Mouse (Mus musculus) left cerebral cortex, adult 8-10 months (tissue): Measurements from ENCODE around the gene Pigk. TPM values are rescaled to one million over a fixed set of nuclear protein-coding genes. Genes with fewer than 3 reads are reported as not detected.

Experiments
- DNase-seq, 2 experiments: peaks; one replicate each; pipeline ENCODE4 v3.0.0; 2022; ENCODE audit warnings: low spot score in 2 of 2
- total RNA-seq, 4 experiments: library from RNA; stranded (reverse); gene quantifications; 2 replicates each; pipeline ENCODE4 v1.2.4; 2022

Gene Pigk
- total RNA-seq, 4 experiments from 2014 or later: 52.5 to 68.3 (median 54.0) TPM

- peak in 1 of 2 experiments; percentile 33 for DNase-seq
Observed at GRCm38 (mm10) chr3:152837938-152838337, 124.0 kb downstream of the Pigk start.

- no peak for DNase-seq
Observed at GRCm38 (mm10) chr3:152841264-152841663, 127.4 kb downstream of the Pigk start.

- no peak for DNase-seq
Observed at GRCm38 (mm10) chr3:152842648-152843047, 128.7 kb downstream of the Pigk start.

- no peak for DNase-seq
Observed at GRCm38 (mm10) chr3:152843925-152844324, 130.0 kb downstream of the Pigk start.

GRCm38 (mm10) chr3:152855006-152855614 is 141.2 kb downstream of the Pigk start:
- no peak for DNase-seq

DNA sequence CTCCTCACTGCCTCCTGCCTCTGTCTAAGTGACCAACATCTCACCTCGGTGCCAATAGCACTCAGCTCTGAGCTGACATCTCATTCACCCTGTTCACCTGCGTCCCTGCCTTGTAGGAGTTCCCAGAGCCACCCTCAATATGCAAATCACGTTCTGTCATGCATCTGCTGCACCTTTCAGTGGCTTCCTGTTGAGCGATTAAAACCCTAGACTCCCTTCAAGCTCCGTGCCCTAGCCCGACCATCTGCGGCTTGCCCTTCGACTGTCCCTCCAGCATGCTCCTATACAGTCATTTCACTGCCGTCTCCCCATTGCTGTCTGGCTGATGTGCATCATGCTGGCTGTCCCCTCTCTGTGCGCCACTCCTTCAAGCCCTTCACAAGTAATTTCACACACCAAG is 142.2 kb downstream of the Pigk start:
- no peak for DNase-seq

DNA sequence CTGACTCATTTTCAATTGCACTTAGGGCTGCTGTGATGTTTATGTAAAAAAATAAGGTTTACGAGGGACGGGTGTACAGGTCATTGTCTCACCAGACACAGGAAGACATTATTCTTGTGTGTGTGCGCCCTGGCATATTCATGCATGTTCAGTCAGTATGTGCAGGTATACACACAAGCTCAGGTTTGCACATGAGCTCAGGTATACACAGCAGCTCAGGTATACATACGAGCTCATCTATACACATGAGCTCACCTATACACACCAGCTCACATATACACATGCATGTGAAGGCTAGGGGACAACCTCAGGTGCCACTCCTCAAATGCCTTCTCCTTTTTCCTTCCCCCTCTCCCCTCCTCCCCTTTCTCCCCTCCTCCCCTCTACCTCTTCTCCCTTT is 147.6 kb downstream of the Pigk start:
- DNase-seq: no peak

- no peak for DNase-seq
Observed at GRCm38 (mm10) chr3:152861978-152862377, 148.1 kb downstream of the Pigk start.

DNA sequence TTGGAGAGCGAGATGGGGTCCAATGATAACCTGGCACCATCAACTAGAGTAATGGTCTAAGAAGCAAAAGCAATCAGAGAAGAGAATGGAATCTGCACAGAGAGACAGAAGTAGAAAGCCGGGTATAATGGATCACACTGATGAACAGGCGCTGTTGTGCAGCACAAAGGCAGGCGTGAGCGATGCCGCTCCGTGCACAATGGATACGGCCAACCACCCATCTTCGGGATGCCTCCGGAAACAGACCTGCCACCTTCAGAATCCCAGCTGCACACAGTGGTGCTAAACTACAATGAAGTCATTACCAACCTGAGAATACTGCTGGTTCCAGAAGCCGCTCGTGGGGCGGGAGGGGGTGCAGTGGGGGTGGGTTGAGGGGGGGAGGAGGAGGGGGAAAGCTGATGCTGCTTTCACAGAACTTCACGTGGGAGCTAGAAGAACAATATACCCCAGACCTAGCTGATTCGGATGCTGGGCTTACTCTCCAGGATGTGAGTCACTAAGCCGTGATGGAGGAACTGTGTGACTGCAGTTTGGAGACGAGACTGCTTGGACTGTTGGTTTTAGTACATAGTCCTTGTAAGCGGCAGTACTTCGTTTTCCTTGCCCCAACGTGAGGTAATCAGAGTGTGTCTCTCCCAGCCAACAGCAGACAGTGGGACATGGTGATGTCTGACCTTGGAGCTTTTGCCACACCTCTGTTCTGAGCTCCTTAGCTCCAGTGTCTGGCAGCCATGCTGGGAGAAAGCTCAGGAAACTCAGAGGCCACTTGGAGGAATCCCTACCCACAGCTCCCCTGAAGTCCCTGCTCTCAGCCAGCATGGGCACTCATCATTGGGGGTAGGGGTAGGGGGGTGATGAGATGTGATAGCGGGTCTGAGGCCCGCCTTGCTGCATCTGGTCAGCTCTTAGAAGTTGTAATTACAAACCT is 152.4 kb downstream of the Pigk start:
- DNase-seq: no peak

DNA sequence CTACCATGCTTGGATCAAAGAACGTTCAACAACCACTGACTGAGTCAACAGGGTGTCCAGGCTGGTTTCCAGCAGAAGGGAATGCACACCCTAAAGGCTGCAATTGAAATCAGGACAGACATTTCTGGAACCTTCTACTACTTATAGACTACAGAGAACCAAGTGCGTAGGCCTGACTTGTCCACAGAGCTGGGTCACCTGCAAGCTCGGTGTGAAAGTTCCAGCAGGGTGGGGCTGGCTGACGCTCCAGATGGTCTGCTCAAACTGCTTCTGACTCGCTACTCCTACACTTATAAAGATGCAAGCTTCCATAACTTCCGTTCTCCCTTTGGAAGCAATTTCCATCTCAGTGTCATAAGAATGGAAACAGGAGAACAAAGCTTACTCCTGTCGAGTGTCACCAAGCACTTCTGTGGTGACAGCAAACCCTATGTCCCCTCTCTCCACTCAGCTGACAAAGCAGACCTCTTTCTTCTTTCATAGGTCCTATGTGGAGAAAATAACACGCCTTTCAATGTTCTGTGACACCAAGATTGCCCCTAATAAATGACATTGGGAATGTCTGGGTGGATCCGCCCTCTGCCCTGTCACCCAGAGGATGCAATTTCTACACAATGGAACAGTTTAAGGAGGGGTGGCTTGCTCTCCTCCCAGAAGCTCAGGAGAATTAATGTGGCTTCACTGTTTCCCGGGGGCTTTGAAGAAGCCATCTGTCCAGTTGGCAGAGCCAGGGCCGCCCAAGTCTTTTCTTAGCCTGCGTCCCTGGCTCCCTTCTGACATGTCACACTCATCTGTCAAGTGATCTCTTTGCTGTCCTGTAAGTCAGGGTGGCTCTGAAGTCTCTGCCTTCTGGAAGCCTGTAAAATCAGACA is 154.0 kb downstream of the Pigk start:
- peak in 1 of 2 experiments; percentile 65 for DNase-seq

DNA sequence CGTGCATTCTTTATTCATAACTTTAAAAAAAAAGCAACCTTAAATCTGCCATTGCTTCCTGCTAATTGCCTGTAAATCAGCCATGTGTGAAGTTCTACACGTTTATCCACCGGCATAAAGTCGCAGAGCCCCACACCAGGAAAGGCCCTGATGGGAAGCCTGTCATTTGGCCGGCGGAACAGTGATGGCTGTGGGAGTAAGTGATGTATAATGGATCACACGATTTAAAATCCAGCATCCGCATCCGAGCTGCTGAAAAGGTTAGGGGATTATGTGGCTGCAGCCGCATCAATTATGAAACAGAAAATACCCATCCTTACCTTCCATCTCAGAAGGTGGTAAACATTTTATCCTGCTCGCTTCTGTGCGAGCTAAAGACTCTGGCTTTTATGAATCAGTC is 158.2 kb downstream of the Pigk start:
- no peak for DNase-seq

GRCm38 (mm10) chr3:152872596-152872995 is 158.7 kb downstream of the Pigk start:
- DNase-seq: no peak

GRCm38 (mm10) chr3:152874431-152875355 is 160.8 kb downstream of the Pigk start:
- DNase-seq: peak in 1 of 2 experiments; percentile 36

- DNase-seq: no peak
Observed at GRCm38 (mm10) chr3:152875723-152876290, 161.9 kb downstream of the Pigk start.

GRCm38 (mm10) chr3:152880121-152880835 is 166.4 kb downstream of the Pigk start:
- DNase-seq: peak in 1 of 2 experiments; percentile 53

GRCm38 (mm10) chr3:152881706-152882105 is 167.8 kb downstream of the Pigk start:
- DNase-seq: no peak

DNA sequence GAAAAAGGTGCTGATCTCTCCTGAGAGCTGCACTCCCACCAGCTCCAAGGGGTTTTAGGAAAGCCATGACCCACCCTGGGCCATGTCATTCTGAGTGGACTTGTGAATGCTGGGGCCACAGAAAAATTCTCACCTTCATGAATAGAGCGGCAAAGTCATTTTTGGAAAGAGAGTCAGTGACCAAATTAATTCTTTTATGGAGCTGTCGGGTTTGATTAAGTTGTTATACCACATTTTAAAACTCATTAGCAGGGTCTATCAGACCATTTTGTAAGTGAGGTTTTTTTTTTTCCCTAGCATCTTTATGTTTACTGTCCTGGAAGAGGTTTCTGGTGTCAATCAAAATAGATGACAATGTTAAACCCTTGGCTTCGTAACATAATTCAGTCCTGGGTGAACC is 169.7 kb downstream of the Pigk start:
- DNase-seq: no peak

DNA sequence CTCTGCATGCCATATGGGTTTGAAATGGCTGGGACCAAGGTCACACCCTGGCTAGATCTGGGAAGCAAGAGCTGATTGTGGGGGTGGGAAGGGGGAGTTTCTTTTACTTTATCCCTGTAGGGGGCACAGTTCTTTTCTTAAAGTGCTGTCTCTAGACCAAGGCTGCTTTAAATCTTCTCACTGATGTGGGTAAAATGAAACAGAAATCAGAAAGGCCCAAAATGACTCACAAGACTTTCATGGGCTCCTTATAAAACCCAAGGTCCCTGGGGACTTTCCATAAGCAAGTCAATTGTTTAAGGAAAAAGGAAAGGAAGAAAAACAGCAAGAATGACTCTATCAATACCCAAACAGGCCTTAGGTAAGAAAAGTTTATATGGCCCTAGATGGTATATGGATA is 172.8 kb downstream of the Pigk start:
- no peak for DNase-seq

DNA sequence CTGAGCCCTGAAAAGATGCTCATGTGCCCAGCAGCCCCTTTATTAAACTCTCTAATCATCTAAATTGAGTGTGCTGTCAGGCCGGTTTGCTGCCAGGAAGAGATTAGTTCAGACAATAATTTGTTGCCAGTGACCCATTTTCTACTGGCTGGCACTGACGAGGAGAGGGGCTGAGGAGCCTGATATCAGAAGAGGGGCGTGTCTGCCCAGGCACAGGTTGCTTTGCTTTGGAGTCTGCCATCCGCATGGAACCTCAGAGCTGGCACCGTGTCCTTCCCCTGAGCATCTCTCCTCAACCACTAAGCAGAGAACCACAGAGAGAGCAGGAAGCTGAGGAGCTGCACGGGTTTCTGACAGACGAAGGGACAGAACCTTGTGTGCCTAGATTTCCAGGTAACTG is 174.2 kb downstream of the Pigk start:
- no peak for DNase-seq

GRCm38 (mm10) chr3:152894935-152895334 is 181.0 kb downstream of the Pigk start:
- DNase-seq: no peak
